Mouse (Mus musculus): ENCODE data around the gene Sprr2k. TPM values are rescaled to one million over a fixed set of nuclear protein-coding genes. Genes with fewer than 3 reads are reported as not detected.

The Sprr2k gene
- not detected in 2 replicates for polyA plus RNA-seq (2016; fragmentation: Nextera tagmentation; extraction: Ambion mirVana)

- Histone ChIP-seq H3K4me2 (replicated peaks) (no peak within 1 kb of the TSS), H3K27ac (no peak within 1 kb of the TSS), H3K4me3 (no peak within 1 kb of the TSS), H3K4me1 (no peaks in the 10 kb centered on the region), H3K9me3 (replicated peaks) (no peaks in the 10 kb centered on the region), H3K36me3 (no peaks in the 10 kb centered on the region), H3K9ac (no peak within 1 kb of the TSS), H3K27me3 (no peaks in the 10 kb centered on the region)
- ATAC-seq (ENCODE audit: low FRiP score): no peak
- 91% methylated on average over 2 of the region's 2 CpGs for whole genome bisulfite sequencing
Observed at GRCm38 (mm10) chr3:92432282-92432681, at the start of gene Sprr2k. Gene Sprr2k, plus strand, starts transcription at chr3:92432582.

- Histone ChIP-seq H3K4me1 (no peaks in the 10 kb centered on the region), H3K36me3 (no peaks in the 10 kb centered on the region), H3K9ac (no peak within 1 kb of the TSS), H3K4me2 (replicated peaks) (no peak within 1 kb of the TSS), H3K27ac (no peak within 1 kb of the TSS), H3K4me3 (no peak within 1 kb of the TSS), H3K27me3 (no peaks in the 10 kb centered on the region), H3K9me3 (replicated peaks) (no peaks in the 10 kb centered on the region)
- WGBS: 96% methylated on average over 1 of the region's 1 CpGs
- no peak for ATAC-seq (ENCODE audit: low FRiP score)
Observed at GRCm38 (mm10) chr3:92385385-92385784, 47.0 kb upstream of the Sprr2k start, which contains the start of gene Sprr2h. Gene Sprr2h, plus strand, starts transcription at chr3:92385685.

- no peak overlapping the region for H3K9ac ChIP-seq
- H3K4me2 ChIP-seq (replicated peaks): no peak overlapping the region
- no peak overlapping the region for H3K27ac ChIP-seq
- ATAC-seq (ENCODE audit: low FRiP score): no peak
- H3K9me3 ChIP-seq (replicated peaks): no peaks in the 10 kb centered on the region
- H3K4me1 ChIP-seq: no peaks in the 10 kb centered on the region
- H3K4me3 ChIP-seq: no peak overlapping the region
- no peaks in the 10 kb centered on the region for H3K27me3 ChIP-seq
- H3K36me3 ChIP-seq: no peaks in the 10 kb centered on the region
- WGBS: 54% methylated on average over 1 of the region's 1 CpGs
Observed at GRCm38 (mm10) chr3:92394301-92394700, 38.1 kb upstream of the Sprr2k start.

- Histone ChIP-seq H3K9ac (no peak within 1 kb of the TSS), H3K27me3 (no peaks in the 10 kb centered on the region), H3K4me2 (replicated peaks) (no peak within 1 kb of the TSS), H3K9me3 (replicated peaks) (no peaks in the 10 kb centered on the region), H3K36me3 (no peaks in the 10 kb centered on the region), H3K4me3 (no peak within 1 kb of the TSS), H3K27ac (no peak within 1 kb of the TSS), H3K4me1 (no peaks in the 10 kb centered on the region)
- ATAC-seq (ENCODE audit: low FRiP score): no peak
- WGBS: 89% methylated on average over 2 of the region's 2 CpGs
Observed at GRCm38 (mm10) chr3:92407691-92408090, 24.7 kb upstream of the Sprr2k start, which contains the start of gene Sprr2i. Gene Sprr2i, plus strand, starts transcription at chr3:92407991.

- Histone ChIP-seq H3K9me3 (replicated peaks) (no peaks in the 10 kb centered on the region), H3K4me1 (no peaks in the 10 kb centered on the region), H3K36me3 (no peaks in the 10 kb centered on the region), H3K27ac (no peak within 1 kb of the TSS), H3K4me3 (no peak within 1 kb of the TSS), H3K9ac (no peak within 1 kb of the TSS), H3K4me2 (replicated peaks) (no peak within 1 kb of the TSS), H3K27me3 (no peaks in the 10 kb centered on the region)
- no peak for ATAC-seq (ENCODE audit: low FRiP score)
- 90% methylated on average over 2 of the region's 2 CpGs for WGBS
Observed at GRCm38 (mm10) chr3:92417782-92418181, 14.6 kb upstream of the Sprr2k start, which contains the start of gene Sprr2j-ps. Gene Sprr2j-ps, plus strand, starts transcription at chr3:92418082.

- Histone ChIP-seq H3K36me3 (no peaks in the 10 kb centered on the region), H3K27me3 (no peaks in the 10 kb centered on the region), H3K9me3 (replicated peaks) (no peaks in the 10 kb centered on the region), H3K4me2 (replicated peaks) (no peak within 1 kb of the TSS), H3K4me1 (no peaks in the 10 kb centered on the region), H3K4me3 (no peak within 1 kb of the TSS), H3K9ac (no peak within 1 kb of the TSS), H3K27ac (no peak within 1 kb of the TSS)
- no peak for ATAC-seq (ENCODE audit: low FRiP score)
- WGBS: 93% methylated on average over 6 of the region's 6 CpGs
Observed at GRCm38 (mm10) chr3:92429323-92429722, 3.1 kb upstream of the Sprr2k start, which contains the start of gene Gm9774. Gene Gm9774, minus strand, starts transcription at chr3:92429423.

- H3K27me3 ChIP-seq: no peaks in the 10 kb centered on the region
- ATAC-seq (ENCODE audit: low FRiP score): no peak
- WGBS: 92% methylated on average over 3 of the region's 3 CpGs
- no peak within 1 kb of the TSS for H3K27ac ChIP-seq
- no peaks in the 10 kb centered on the region for H3K4me1 ChIP-seq
- H3K4me2 ChIP-seq (replicated peaks): no peak within 1 kb of the TSS
- H3K9me3 ChIP-seq (replicated peaks): no peaks in the 10 kb centered on the region
- H3K9ac ChIP-seq: no peak within 1 kb of the TSS
- H3K4me3 ChIP-seq: no peak within 1 kb of the TSS
- no peaks in the 10 kb centered on the region for H3K36me3 ChIP-seq
Observed at GRCm38 (mm10) chr3:92438689-92439088, 6.3 kb downstream of the Sprr2k start, which contains the start of gene Sprr1b. Gene Sprr1b, minus strand, starts transcription at chr3:92438789.

GRCm38 (mm10) chr3:92440177-92440576, 7.8 kb downstream of the Sprr2k start:
- Histone ChIP-seq H3K4me1 (no peaks in the 10 kb centered on the region), H3K27me3 (no peaks in the 10 kb centered on the region), H3K9ac (no peak overlapping the region), H3K4me2 (replicated peaks) (no peak overlapping the region), H3K4me3 (no peak overlapping the region), H3K27ac (no peak overlapping the region), H3K36me3 (no peaks in the 10 kb centered on the region), H3K9me3 (replicated peaks) (no peaks in the 10 kb centered on the region)
- ATAC-seq (ENCODE audit: low FRiP score): no peak
- WGBS: 92% methylated on average over 3 of the region's 3 CpGs

GRCm38 (mm10) chr3:92455151-92455550, 22.8 kb downstream of the Sprr2k start:
- H3K27ac ChIP-seq: no peak overlapping the region
- H3K4me1 ChIP-seq: no peaks in the 10 kb centered on the region
- H3K36me3 ChIP-seq: no peaks in the 10 kb centered on the region
- H3K4me3 ChIP-seq: no peak overlapping the region
- no peak overlapping the region for H3K9ac ChIP-seq
- H3K27me3 ChIP-seq: no peaks in the 10 kb centered on the region
- no peak for ATAC-seq (ENCODE audit: low FRiP score)
- WGBS: 85% methylated on average over 5 of the region's 5 CpGs
- H3K9me3 ChIP-seq (replicated peaks): no peaks in the 10 kb centered on the region
- no peak overlapping the region for H3K4me2 ChIP-seq (replicated peaks)

- H3K36me3 ChIP-seq: no peaks in the 10 kb centered on the region
- H3K4me2 ChIP-seq (replicated peaks): no peak within 1 kb of the TSS
- H3K27ac ChIP-seq: no peak within 1 kb of the TSS
- ATAC-seq (ENCODE audit: low FRiP score): no peak
- no peaks in the 10 kb centered on the region for H3K27me3 ChIP-seq
- 67% methylated on average over 2 of the region's 2 CpGs for WGBS
- no peak within 1 kb of the TSS for H3K4me3 ChIP-seq
- no peak within 1 kb of the TSS for H3K9ac ChIP-seq
- H3K9me3 ChIP-seq (replicated peaks): no peaks in the 10 kb centered on the region
- H3K4me1 ChIP-seq: no peaks in the 10 kb centered on the region
Observed at GRCm38 (mm10) chr3:92458620-92459019, 26.2 kb downstream of the Sprr2k start, which contains the start of gene Sprr3. Gene Sprr3, minus strand, starts transcription at chr3:92458720.

GRCm38 (mm10) chr3:92466576-92466975, 34.2 kb downstream of the Sprr2k start:
- H3K27me3 ChIP-seq: no peaks in the 10 kb centered on the region
- ATAC-seq (ENCODE audit: low FRiP score): no peak
- H3K4me2 ChIP-seq (replicated peaks): no peak overlapping the region
- H3K27ac ChIP-seq: no peak overlapping the region
- H3K4me3 ChIP-seq: no peak overlapping the region
- WGBS: 90% methylated on average over 1 of the region's 1 CpGs
- H3K36me3 ChIP-seq: no peaks in the 10 kb centered on the region
- no peaks in the 10 kb centered on the region for H3K9me3 ChIP-seq (replicated peaks)
- no peak overlapping the region for H3K9ac ChIP-seq
- no peaks in the 10 kb centered on the region for H3K4me1 ChIP-seq

- Histone ChIP-seq H3K4me2 (replicated peaks) (no peak overlapping the region), H3K4me3 (no peak overlapping the region), H3K9me3 (replicated peaks) (no peaks in the 10 kb centered on the region), H3K27ac (no peak overlapping the region), H3K9ac (no peak overlapping the region), H3K27me3 (no peaks in the 10 kb centered on the region), H3K4me1 (no peaks in the 10 kb centered on the region), H3K36me3 (no peaks in the 10 kb centered on the region)
- no peak for ATAC-seq (ENCODE audit: low FRiP score)
Observed at GRCm38 (mm10) chr3:92467424-92467823, 35.0 kb downstream of the Sprr2k start.

GRCm38 (mm10) chr3:92470111-92470510, 37.7 kb downstream of the Sprr2k start:
- Histone ChIP-seq H3K4me3 (no peak overlapping the region), H3K27ac (no peak overlapping the region), H3K4me2 (replicated peaks) (no peak overlapping the region), H3K27me3 (no peaks in the 10 kb centered on the region), H3K9ac (no peak overlapping the region), H3K9me3 (replicated peaks) (no peaks in the 10 kb centered on the region), H3K4me1 (no peaks in the 10 kb centered on the region), H3K36me3 (no peaks in the 10 kb centered on the region)
- WGBS: 77% methylated on average over 2 of the region's 2 CpGs
- ATAC-seq (ENCODE audit: low FRiP score): no peak

All from hindbrain, embryonic 12.5 days (tissue).